Mouse (Mus musculus): ENCODE measurements around the gene Tspan8.

Tspan8 gene

DNA sequence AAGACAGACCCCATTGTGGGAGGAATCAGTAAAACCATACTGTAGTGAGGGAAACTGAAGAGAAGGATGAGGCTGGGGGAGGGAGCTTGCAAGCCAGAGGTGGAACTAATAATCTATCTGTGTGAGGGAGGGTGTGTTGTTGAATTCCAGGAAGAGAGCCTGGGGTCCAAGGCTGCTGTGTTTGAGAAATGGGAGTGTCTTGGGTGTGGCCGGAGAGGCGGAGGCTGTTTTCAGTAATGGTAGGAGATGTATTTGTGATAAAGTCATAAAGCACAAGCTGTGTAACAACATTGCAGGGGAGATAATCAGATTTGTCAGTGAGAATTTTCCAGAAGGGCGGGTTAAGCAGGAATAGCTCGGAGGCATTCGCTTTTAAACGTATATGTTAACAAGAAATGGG lies 17.4 kb downstream of the Tspan8 start:
- no peak for DNase-seq (ENCODE audit: low spot score in 2 of 2)

DNA sequence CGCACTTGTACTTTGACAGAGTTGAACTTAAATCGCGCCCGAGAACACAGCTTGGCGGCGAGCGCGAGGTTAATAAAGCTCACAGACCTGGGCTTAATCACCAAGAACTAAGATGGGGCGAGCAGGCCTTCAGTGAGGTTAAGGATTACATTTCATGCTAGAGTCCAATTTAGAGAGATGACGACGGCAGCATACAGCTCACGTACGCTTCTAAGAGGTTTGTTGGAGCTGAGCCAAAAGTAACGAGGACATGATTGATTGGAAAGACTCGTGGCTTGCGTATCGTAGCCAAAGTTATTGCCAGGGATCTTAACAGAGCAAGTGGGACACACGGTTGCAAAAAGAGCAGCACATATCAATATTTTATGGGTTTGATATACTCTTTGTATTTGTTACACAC lies 30.3 kb downstream of the Tspan8 start:
- DNase-seq (ENCODE audit: low spot score in 2 of 2): no peak

DNA sequence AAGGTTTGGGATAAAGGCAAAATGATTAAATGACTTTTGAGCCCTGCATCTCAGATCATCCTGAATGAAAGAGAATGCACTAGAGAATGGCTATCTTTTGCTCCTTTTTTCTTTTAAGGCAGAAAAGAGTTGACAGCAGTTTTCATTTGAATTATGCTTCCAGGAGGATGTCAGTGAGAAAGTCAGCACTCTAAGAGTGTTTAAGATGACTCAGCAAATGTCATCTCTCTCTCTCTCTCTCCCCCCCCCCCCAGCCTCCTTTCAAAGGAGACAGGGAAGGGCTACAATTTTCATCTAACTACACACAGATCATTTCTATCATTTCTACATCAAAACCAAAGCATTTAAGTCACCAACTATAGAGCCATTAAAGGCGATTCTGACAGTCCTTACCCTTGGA lies 31.9 kb downstream of the Tspan8 start:
- no peak for DNase-seq (ENCODE audit: low spot score in 2 of 2)

DNA sequence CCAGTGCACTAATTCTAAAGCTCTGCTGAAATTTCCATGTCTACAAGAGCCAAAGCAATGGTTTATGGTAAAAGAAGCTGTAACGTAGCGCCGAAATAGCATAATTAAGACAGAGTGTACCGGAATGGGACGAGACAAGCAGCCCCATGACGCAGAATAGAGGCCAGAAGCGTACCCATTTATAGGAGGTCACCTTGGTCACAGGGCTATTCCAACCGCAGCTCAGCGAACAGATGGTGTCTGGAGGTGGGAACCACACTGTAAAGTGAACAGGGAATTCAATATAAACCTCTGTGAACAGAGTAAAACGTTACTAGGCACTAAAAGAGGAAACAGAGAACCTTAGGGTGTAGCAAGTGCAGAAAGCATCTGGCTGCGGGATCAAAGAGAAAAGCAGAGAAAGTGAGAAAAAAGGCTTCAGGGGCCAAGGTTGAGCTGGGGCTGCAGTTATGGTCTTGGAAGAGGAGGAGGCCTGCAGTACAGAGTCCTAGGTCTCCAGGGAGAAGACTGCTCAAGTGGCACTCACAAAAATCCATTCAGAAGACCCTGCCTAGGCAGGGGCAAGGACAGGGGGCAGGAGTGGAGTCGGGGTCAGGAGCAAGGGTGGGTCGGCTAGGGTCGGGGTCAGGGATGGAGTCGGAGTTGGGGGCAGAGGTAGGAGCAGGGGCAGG lies 43.7 kb downstream of the Tspan8 start:
- DNase-seq (ENCODE audit: low spot score in 2 of 2): no peak

DNA sequence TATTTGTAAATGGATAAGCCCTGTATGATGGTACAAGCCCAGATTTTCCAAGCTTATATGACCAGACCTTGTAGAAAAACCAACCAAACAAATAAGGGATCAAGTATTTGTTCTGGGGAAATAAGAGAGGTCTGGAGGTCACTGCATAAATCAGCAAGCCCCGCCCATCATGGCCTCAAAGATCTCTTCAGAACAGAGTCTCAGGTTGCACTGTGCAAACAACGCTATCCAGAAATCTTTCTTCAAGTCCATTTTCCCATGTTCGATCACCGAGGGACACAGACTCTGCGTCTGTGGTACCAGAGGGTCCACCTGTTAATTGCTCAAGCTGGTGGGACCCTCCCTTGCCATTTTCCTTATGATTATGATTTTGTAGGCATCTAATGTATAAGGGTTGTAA lies 45.3 kb downstream of the Tspan8 start:
- DNase-seq (ENCODE audit: low spot score in 2 of 2): no peak

DNA sequence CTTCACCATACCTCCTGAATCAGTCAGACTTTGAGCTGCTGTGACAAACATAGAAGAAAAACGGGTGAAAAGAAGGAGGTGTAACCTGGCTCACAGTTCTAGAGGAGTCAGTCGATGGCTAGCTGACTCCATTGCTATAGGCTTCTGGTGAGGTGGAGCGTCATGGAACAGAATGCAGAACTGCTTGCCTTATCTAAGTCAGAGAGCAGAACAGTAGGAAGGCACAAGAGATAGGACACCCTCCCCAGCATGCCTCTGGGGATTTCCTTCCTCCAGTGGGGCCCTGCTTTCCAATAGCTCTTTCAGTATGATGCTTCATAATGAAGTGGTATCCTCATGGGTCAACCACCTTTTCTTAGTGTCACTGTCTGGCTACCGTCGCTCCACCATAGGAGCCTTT lies 66.1 kb downstream of the Tspan8 start:
- DNase-seq (ENCODE audit: low spot score in 2 of 2): no peak

DNA sequence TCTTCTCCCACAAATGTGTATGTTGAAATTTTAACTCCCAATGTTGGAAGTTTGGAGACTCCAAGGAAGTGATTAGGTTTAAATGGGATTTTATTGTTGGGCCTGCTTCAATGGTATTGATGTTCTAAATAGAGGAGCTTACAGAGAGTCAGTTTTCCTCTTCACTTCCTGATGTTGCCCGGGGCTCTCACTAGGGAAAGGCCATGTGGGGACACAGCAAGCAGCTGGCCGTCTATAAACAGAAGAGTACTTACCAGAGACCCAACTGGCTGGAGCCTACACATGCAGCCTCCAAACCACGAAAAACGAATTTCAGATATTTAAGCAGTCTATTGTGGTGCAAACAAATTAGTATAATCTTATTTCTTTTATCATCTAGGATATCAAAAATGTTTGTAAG lies 75.3 kb downstream of the Tspan8 start:
- DNase-seq (ENCODE audit: low spot score in 2 of 2): no peak

DNA sequence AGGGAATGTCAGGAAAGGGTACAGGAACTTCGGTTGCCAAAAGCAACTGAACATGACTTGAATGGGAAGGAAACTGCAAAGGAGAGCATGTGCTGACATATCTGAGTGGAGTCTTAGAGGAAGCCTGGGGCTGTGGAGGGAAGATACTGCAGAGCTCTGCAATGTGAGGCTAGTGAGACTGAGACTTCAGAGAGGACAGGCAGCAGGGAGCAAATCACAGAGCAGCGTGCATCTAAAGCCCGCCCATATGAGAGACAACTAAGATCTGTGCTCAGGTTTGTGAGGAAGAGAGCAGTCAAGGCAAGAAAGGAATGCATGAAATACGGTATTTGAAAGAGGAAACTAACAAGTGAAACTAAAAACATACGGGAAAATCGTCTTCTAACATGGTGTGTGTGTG lies 76.3 kb downstream of the Tspan8 start:
- no peak for DNase-seq (ENCODE audit: low spot score in 2 of 2)

DNA sequence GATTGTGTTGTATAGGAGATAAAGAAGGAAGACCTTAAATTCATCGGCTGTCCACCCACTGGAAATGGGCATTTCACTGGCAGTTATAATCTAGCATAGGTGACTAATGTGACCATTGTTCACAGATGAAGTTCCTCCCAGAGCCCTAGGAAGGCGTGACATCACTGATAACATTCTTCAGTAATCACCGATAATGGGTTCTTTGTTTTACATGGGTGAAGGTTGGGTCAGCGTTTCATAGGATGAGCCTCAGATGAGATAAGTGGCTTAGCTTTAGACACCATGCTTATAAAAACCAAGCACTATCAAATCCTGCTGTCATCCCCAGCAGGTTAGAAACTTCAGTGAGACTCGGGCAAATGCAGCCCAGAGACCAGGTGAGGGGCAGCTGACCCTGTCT lies 77.4 kb downstream of the Tspan8 start:
- no peak for DNase-seq (ENCODE audit: low spot score in 2 of 2)

DNA sequence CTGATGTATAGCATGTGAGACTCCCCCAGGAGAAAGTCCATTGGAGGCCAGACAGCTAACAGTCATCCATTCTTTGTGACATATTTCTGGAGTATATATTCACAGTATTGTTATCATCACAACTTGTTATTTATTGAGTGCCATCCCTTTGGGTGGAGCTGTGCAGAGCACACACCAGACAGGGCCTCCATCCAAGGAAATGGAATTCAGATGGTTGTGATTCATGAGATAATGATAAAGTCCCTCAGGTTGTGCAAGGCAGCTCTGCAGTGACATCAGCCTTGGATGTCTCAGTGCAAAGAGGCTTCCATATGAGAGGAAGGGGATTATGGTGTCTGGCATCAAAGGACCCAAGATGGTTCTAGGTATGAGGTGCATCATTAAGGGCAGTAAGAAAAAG lies 80.1 kb downstream of the Tspan8 start:
- DNase-seq (ENCODE audit: low spot score in 2 of 2): no peak

DNA sequence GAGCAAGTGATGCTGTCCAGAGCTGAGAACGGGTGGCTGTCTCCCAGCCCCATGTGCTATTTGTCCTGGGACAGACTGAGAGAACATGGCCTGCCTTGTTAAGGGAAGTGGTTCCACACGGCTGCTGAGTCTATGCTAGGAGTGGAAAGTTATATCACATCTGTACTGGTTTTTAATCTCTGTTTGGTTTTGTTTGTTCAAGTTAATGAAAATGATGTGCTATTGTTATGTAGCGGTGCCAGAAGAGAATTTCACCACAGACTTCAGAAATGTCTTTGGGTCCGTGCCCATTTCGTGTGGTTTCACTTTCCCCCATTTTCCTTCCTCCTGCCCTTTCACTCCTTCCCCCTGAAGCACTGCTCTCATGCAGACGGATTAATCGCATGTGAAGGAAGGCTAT lies 80.6 kb downstream of the Tspan8 start:
- DNase-seq (ENCODE audit: low spot score in 2 of 2): no peak
